In genomic region chr3:155878401-155878800, GRCm38 (mm10) we compare ENCODE assay signal across 27 mouse cellular contexts.
DNase-seq lines count a peak whose midpoint lies in the region; ATAC-seq and TF ChIP-seq lines count a peak whose summit lies in the region.
"Had no signal": no experiment of that assay in that cellular context is flagged by ENCODE, and none has a peak within 500 bp of the region (broad histone marks: within the 10 kb centered on the region; RNA-seq: fewer than 3 reads in every experiment).

No protein-coding gene starts in this region.

- ATAC-seq in forebrain, embryonic 15.5 days (replicated peaks), result 0 out of 2 replicates have a peak, but pooled peaks have one; percentile 51
- ATAC-seq in forebrain, embryonic 13.5 days, result no peak; the same call in 1 of the 2 replicates
- ATAC-seq: intestine, postnatal 0 days; Patski had no signal

- peak; percentile 44 for TF ChIP-seq CTCF in layer of hippocampus, adult 2 months (conservative IDR thresholded peaks at IDR 0.05)
- no peak for TF ChIP-seq CTCF in brain, embryonic 14.5 days (IDR thresholded peaks at IDR 0.05; ENCODE audit: borderline replicate concordance, extremely low read depth, insufficient read depth, insufficient read length)

- H3K9ac ChIP-seq in forebrain, embryonic 15.5 days (replicated peaks), result no peak overlapping the region
- H3K9ac ChIP-seq in forebrain, embryonic 13.5 days, result no peak overlapping the region
- H3K9ac ChIP-seq: embryonic facial prominence, embryonic 13.5 days; hindbrain, embryonic 12.5 days; hindbrain, embryonic 15.5 days had no signal

- no peaks in the 10 kb centered on the region for H3K36me3 ChIP-seq in forebrain, embryonic 15.5 days
- no peaks in the 10 kb centered on the region for H3K36me3 ChIP-seq in forebrain, embryonic 13.5 days (ENCODE audit: poor library complexity, severe bottlenecking)
- H3K36me3 ChIP-seq: embryonic facial prominence, embryonic 10.5 days; embryonic facial prominence, embryonic 13.5 days; G1E; hindbrain, embryonic 12.5 days; hindbrain, embryonic 15.5 days had no signal

- no peak overlapping the region for H3K27ac ChIP-seq in forebrain, embryonic 15.5 days (replicated peaks)
- no peak overlapping the region for H3K27ac ChIP-seq in forebrain, embryonic 13.5 days
- H3K27ac ChIP-seq in layer of hippocampus, adult 2 months, result no peak overlapping the region
- H3K27ac ChIP-seq: embryonic facial prominence, embryonic 10.5 days; embryonic facial prominence, embryonic 13.5 days; gastrocnemius, adult 2 months; hindbrain, embryonic 12.5 days; hindbrain, embryonic 15.5 days had no signal

- no peak overlapping the region for H3K4me3 ChIP-seq in forebrain, embryonic 15.5 days
- no peak overlapping the region for H3K4me3 ChIP-seq in forebrain, embryonic 13.5 days
- no peak overlapping the region for H3K4me3 ChIP-seq in layer of hippocampus, adult 2 months
- H3K4me3 ChIP-seq: embryonic facial prominence, embryonic 10.5 days; embryonic facial prominence, embryonic 13.5 days; erythroblast, embryonic 14.5 days; gastrocnemius, adult 2 months; hindbrain, embryonic 12.5 days; hindbrain, embryonic 15.5 days had no signal

- DNase-seq in layer of hippocampus, adult 2 months (ENCODE audit: low spot score in 2 of 2), result peak in 1 of 2 experiments; percentile 8
- no peak for DNase-seq in layer of hippocampus, postnatal 36 days
- peak; percentile 44 for DNase-seq in brain, embryonic 14.5 days (ENCODE audit: low read depth)
- DNase-seq in adrenal gland, adult 2 months, result no peak
- DNase-seq: adrenal gland, postnatal 14 days; B cell, adult 2 months; cerebellum, adult 11 months; cerebellum, adult 2 months; cerebellum, adult 9-11 months; cerebellum, postnatal 36 days; embryo, embryonic 11 days; gastrocnemius, adult 2 months; gastrocnemius, postnatal 14 days; heart, adult 11 months; kidney, adult 2 months had no signal

- no peak overlapping the region for H3K4me2 ChIP-seq in forebrain, embryonic 15.5 days (replicated peaks)
- no peak overlapping the region for H3K4me2 ChIP-seq in forebrain, embryonic 13.5 days
- H3K4me2 ChIP-seq: embryonic facial prominence, embryonic 13.5 days; heart, embryonic 11.5 days; hindbrain, embryonic 12.5 days; hindbrain, embryonic 15.5 days had no signal

- no peak for TF ChIP-seq POLR2A in brain, embryonic 14.5 days (IDR thresholded peaks at IDR 0.05; ENCODE audit: borderline replicate concordance, extremely low read depth, insufficient read depth, insufficient read length, poor library complexity, severe bottlenecking)

- WGBS in forebrain, embryonic 15.5 days, result 38% methylated on average over 2 of the region's 2 CpGs
- 74% methylated on average over 2 of the region's 2 CpGs for WGBS in forebrain, embryonic 13.5 days

- H3K9me3 ChIP-seq in forebrain, embryonic 15.5 days, result no peaks in the 10 kb centered on the region
- H3K9me3 ChIP-seq in forebrain, embryonic 13.5 days (replicated peaks), result no peaks in the 10 kb centered on the region
- H3K9me3 ChIP-seq: embryonic facial prominence, embryonic 10.5 days; embryonic facial prominence, embryonic 13.5 days; hindbrain, embryonic 12.5 days; hindbrain, embryonic 15.5 days had no signal

- H3K4me1 ChIP-seq in forebrain, embryonic 15.5 days, result no peaks in the 10 kb centered on the region
- no peaks in the 10 kb centered on the region for H3K4me1 ChIP-seq in forebrain, embryonic 13.5 days
- H3K4me1 ChIP-seq: embryonic facial prominence, embryonic 10.5 days; embryonic facial prominence, embryonic 13.5 days; hindbrain, embryonic 12.5 days; hindbrain, embryonic 15.5 days had no signal

- H3K27me3 ChIP-seq in forebrain, embryonic 15.5 days, result no peaks in the 10 kb centered on the region
- H3K27me3 ChIP-seq in forebrain, embryonic 13.5 days, result no peaks in the 10 kb centered on the region
- H3K27me3 ChIP-seq: CH12.LX; embryonic facial prominence, embryonic 13.5 days; hindbrain, embryonic 12.5 days; hindbrain, embryonic 15.5 days; Patski had no signal
